Mouse (Mus musculus) heart, adult 2 months (tissue): Measurements from ENCODE around the gene 1110065P20Rik.

Source experiments
- CTCF ChIP-seq: fragments of 200-600 bp; IDR thresholded peaks from 2 replicates; pipeline ENCODE4 v1.8.1; 2022; ENCODE audit warnings: antibody characterized with exemption, mild to moderate bottlenecking, moderate library complexity
- EP300 ChIP-seq: fragments of 200-500 bp; IDR thresholded peaks from 2 replicates; pipeline ENCODE4 v1.6.1; 2011; ENCODE audit warnings: low read depth, low read length, control low read depth; ENCODE audit not compliant: insufficient read depth
- POLR2A ChIP-seq: fragments of 200-500 bp; IDR thresholded peaks from 2 replicates; pipeline ENCODE4 v1.6.1; 2011; ENCODE audit warnings: mild to moderate bottlenecking, low read depth, low read length, control low read depth; ENCODE audit not compliant: insufficient read depth

DNA sequence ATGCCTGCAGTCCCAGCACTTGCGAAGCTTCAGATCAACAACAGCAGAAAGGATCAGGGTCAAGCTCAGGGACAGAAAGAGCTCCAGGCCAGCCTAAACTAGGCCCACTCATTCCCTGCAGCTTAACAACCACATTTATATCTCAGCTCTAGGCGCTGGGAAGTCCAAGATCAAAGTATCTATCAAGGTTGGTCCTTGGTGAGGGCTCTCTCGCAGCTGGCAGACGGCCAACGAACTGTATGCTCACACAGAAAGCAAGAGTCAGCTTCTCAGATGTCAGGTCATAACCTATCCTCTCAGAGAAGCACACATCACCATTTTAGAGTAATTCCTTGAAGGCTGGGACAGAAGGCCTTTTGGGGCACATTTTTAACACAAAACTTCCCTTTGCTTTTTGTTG lies 7.4 kb upstream of the 1110065P20Rik start:
- TF ChIP-seq CTCF = no peak
- no peak for TF ChIP-seq POLR2A
- no peak for TF ChIP-seq EP300
